Mouse (Mus musculus) brown adipose tissue, adult 24 weeks (tissue): Measurements from ENCODE around the gene Mfap5. TPM values are rescaled to one million over a fixed set of nuclear protein-coding genes. Genes with fewer than 3 reads are reported as not detected.
A peak's percentile ranks its signal among the peaks of the same experiment; 100 is the strongest.
"Not testable (repeated sequence)": the region's sequence is repeated elsewhere in the genome, so short reads cannot be mapped to it uniquely, and the experiment has no call there.

ENCODE experiments used
- H3K27ac ChIP-seq: fragments of 200-500 bp; replicated peaks from 2 replicates; pipeline ENCODE4 v1.5.1; 2012; ENCODE audit warnings: low read depth, mild to moderate bottlenecking, low read length
- H3K4me1 ChIP-seq: fragments of 200-500 bp; 2 replicates; pipeline ENCODE4 v1.6.1; 2012; ENCODE audit warnings: low read length, mixed read lengths; ENCODE audit not compliant: control insufficient read depth, insufficient read depth, insufficient read length
- H3K4me3 ChIP-seq: fragments of 200-500 bp; 2 replicates; pipeline ENCODE4 v1.5.1; 2012; ENCODE audit warnings: low read depth, mild to moderate bottlenecking, low read length, moderate library complexity; ENCODE audit not compliant: insufficient read depth
- polyA plus RNA-seq: library from polyadenylated mRNA; stranded (reverse); fragments of >200 nt; gene quantifications from 2 replicates; pipeline ENCODE4 v1.2.4, GENCODE M21; 2012; ENCODE audit not compliant: missing spikeins, insufficient read depth, insufficient read length

Mfap5 gene
- polyA plus RNA-seq, 1 experiment = 49.7 TPM

- Histone ChIP-seq H3K4me1 (peaks cover 2% of the 10 kb centered on the region; the same call in 1 of the 2 replicates), H3K4me3 (no peak overlapping the region), H3K27ac (no peak overlapping the region)
Measured at GRCm38 (mm10) chr6:122532883-122533302, 27.2 kb downstream of the Mfap5 start.

GRCm38 (mm10) chr6:122534032-122534431 lies 28.4 kb downstream of the Mfap5 start:
- Histone ChIP-seq H3K27ac (no peak overlapping the region), H3K4me1 (peaks cover 2% of the 10 kb centered on the region; the same call in 1 of the 2 replicates)

GRCm38 (mm10) chr6:122539564-122539963 lies 33.9 kb downstream of the Mfap5 start:
- no peak overlapping the region for H3K27ac ChIP-seq
- H3K4me3 ChIP-seq = no peak overlapping the region
- H3K4me1 ChIP-seq = no peaks in the 10 kb centered on the region

More at GRCm38 (mm10) chr6:122534032-122534431, 28.4 kb downstream of the Mfap5 start:
- no peak overlapping the region for H3K4me3 ChIP-seq

- not testable (repeated sequence) for H3K4me1 ChIP-seq, H3K4me3 ChIP-seq, H3K27ac ChIP-seq
Measured at GRCm38 (mm10) chr6:122542459-122542858, 36.8 kb downstream of the Mfap5 start.

GRCm38 (mm10) chr6:122543574-122543973 lies 37.9 kb downstream of the Mfap5 start:
- no peak overlapping the region for H3K4me3 ChIP-seq
- H3K27ac ChIP-seq = no peak overlapping the region
- no peaks in the 10 kb centered on the region for H3K4me1 ChIP-seq

GRCm38 (mm10) chr6:122544672-122545071 lies 39.0 kb downstream of the Mfap5 start:
- no peak overlapping the region for H3K4me3 ChIP-seq
- H3K4me1 ChIP-seq = no peaks in the 10 kb centered on the region
- H3K27ac ChIP-seq = no peak overlapping the region

- Histone ChIP-seq H3K4me3 (no peak overlapping the region), H3K27ac (0 out of 2 replicates have a peak overlapping the region, but pooled peaks have one; percentile 21), H3K4me1 (no peaks in the 10 kb centered on the region)
Measured at GRCm38 (mm10) chr6:122545289-122545882, 39.7 kb downstream of the Mfap5 start.

- Histone ChIP-seq H3K4me3 (no peak overlapping the region), H3K27ac (no peak overlapping the region), H3K4me1 (no peaks in the 10 kb centered on the region)
Measured at GRCm38 (mm10) chr6:122545948-122546347, 40.3 kb downstream of the Mfap5 start.

GRCm38 (mm10) chr6:122553606-122554005 lies 48.0 kb downstream of the Mfap5 start, which contains the start of gene Aicda:
TSS of gene Aicda (plus strand) at chr6:122553801.
- no peak within 1 kb of the TSS for H3K4me3 ChIP-seq
- no peak within 1 kb of the TSS for H3K27ac ChIP-seq
- H3K4me1 ChIP-seq = no peaks in the 10 kb centered on the region

- H3K27ac ChIP-seq = no peak overlapping the region
- H3K4me1 ChIP-seq = no peaks in the 10 kb centered on the region
- H3K4me3 ChIP-seq = no peak overlapping the region
Measured at GRCm38 (mm10) chr6:122554102-122554501, 48.5 kb downstream of the Mfap5 start.

- Histone ChIP-seq H3K4me1 (no peaks in the 10 kb centered on the region), H3K27ac (no peak overlapping the region), H3K4me3 (no peak overlapping the region)
Measured at GRCm38 (mm10) chr6:122555266-122555665, 49.6 kb downstream of the Mfap5 start.

GRCm38 (mm10) chr6:122556959-122557561 lies 51.4 kb downstream of the Mfap5 start:
- no peak overlapping the region for H3K4me3 ChIP-seq
- H3K4me1 ChIP-seq = no peaks in the 10 kb centered on the region
- no peak overlapping the region for H3K27ac ChIP-seq

- Histone ChIP-seq H3K4me3 (peak overlapping the region; percentile 35), H3K4me1 (no peaks in the 10 kb centered on the region), H3K27ac (no peak overlapping the region)
Measured at GRCm38 (mm10) chr6:122560427-122560826, 54.8 kb downstream of the Mfap5 start.

GRCm38 (mm10) chr6:122561005-122561404 lies 55.4 kb downstream of the Mfap5 start:
- Histone ChIP-seq H3K4me1 (no peaks in the 10 kb centered on the region), H3K4me3 (no peak overlapping the region), H3K27ac (no peak overlapping the region)

GRCm38 (mm10) chr6:122562463-122562862 lies 56.8 kb downstream of the Mfap5 start:
- H3K4me1 ChIP-seq = no peaks in the 10 kb centered on the region
- H3K4me3 ChIP-seq = no peak overlapping the region
- no peak overlapping the region for H3K27ac ChIP-seq
